Mouse (Mus musculus): ENCODE data around the gene Myh7. TPM values are rescaled to one million over a fixed set of nuclear protein-coding genes. Genes with fewer than 3 reads are reported as not detected.
"Not testable (repeated sequence)": the region's sequence is repeated elsewhere in the genome, so short reads cannot be mapped to it uniquely, and the experiment has no call there.

Gene Myh7
- 10 to 100 TPM; 20.1 to 22.2 TPM for total RNA-seq (2021)

DNA sequence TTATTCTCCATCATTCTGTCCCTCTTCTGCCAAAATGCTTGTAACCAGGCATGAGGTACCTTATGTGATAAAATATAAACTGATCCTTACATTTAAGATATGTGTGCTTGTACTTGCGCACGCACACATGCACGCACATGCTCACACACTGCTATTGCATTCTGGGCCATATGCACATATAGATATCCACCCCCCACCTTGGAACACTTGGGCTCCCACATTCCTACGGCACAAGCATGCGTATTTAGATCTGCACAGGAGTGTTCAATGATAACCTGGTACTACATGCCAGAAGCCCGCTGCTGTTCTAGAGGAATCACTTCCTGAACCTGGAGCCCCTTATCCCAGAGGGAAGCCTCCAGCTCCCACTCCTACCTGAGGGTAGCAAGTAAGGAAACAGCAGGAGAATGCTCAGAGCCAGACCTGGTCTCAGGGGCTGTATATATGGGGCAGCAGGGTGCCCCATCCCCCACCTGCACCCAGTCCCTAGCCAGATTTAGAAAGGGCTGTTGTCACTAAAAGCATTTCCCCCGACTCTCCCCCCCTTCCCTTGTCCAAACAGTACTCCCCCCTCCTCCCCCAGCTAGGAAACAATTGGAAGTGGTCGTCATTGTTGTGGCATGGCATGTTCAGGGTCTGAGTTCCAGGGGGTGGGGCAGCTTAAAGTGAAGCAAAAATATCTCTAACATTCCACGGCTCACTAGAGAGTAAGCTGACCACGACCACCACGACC, at the start of gene Myh7:
Myh7 (minus strand) TSS at position 491 of the 733 bp plus-strand sequence.
- no peak for DNase-seq (ENCODE audit: low spot score in 2 of 2)
- intact Hi-C loops (cut with DNase I), result loop anchor here (1.0 kb wide), 1 partner anchor 18 kb away; no protein-coding TSS in a partner anchor

DNA sequence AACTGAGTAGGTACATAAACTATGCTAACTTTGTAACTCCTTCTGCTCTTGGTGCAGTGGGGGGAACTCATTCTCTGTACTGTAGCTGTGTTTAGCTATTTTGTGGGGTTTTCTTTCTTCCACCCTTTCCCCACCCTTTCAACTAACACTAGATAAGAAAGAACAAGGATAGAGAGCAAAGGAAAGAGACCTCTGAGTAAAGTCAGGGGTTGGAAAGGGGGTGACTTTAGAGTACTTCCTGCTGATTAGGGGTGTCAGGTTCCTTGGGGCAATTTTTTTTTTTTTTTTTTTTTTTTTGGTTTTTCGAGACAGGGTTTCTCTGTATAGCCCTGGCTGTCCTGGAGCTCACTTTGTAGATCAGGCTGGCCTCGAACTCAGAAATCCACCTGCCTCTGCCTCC, 49.3 kb upstream of the Myh7 start:
- DNase-seq (ENCODE audit: low spot score in 2 of 2); intact Hi-C loops (cut with DNase I): not testable (repeated sequence)

DNA sequence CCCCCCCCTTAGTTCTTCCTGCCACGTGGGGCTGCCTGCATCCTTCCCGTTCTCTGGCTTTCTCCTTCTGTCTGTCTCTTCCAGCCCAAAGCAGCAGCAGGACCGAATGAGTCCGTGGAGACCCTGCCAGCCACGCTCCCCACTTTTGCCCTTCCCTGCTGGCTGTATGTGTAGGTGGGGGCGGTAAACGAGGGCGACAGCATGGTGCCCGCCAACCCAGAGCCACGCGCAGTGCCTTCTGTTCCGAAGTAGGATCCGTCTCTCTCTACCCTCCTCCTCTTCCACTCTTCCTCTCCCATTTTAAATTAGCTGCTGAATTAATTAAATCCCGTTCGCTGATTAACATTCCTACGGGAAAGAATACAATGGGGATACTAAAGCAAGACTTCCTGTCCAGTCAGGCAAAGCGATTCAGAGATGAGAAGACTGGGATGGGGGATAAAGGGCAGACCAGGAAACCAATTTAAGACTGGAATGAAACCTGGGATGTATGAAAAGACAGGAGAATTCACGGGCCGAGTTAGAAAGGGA, 38.3 kb upstream of the Myh7 start:
- DNase-seq (ENCODE audit: low spot score in 2 of 2), result no peak
- intact Hi-C loops (cut with DNase I), result no loop called here

DNA sequence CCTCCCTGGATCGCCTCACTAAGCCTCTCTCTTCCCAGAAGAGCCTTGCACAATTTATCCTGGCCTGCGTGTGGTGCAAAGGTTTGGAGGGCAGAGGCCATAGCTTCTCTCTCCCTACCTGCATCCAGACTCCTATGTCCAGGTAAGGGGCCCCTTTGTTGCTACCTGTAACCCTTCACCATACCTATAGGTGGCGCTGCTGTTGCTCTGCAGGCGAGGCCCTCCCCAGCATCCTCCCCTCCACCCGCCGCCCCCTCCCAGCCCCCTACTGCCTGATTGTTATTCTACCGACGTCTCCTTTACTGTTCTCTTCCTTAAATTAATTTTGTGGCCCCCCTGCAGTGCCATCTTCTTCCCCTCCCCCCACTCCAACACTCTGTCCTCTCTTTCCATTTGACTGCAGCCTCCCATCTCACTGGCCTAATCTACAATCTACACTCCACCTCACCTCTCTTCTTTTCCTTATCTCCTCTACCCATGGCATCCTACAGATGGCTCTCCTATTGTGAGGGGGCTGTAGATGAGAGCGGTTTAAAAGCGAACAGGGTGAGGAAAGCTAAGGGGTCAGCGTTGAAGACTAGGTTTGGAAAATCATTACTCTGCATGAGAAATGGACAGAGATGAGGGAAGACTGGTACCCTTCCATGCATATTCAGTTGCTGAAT, 34.7 kb upstream of the Myh7 start:
- intact Hi-C loops (cut with DNase I), result loop anchor here (5.0 kb wide), 1 partner anchor 33 kb away; no protein-coding TSS in a partner anchor
- DNase-seq (ENCODE audit: low spot score in 2 of 2), result no peak

DNA sequence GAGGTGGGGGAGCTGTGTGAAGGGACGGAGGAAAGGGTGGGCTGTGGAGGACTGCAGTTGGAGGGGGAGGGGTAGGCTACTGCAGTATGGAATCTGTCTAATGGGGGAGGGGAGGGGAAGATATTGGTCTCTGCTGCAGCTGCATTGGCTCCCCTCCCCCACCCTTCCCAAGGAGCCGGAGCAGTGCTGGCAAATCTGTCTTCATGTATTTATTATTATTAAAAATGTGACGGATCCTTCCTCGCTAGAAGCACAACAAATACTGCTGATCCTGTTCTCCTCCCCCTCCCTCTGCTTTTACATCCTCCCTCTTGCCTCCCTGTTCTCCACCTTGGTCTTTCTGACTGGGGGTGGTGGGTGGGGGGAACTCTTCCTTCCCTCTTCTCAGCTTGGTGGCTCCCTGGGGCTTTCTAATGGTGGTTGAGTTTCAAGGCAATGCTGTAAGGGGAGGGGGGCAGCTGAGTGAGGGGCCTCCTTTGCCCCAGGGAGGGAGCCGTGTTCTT, 34.0 kb upstream of the Myh7 start:
- intact Hi-C loops (cut with DNase I), result loop anchor here (5.0 kb wide), 1 partner anchor 34 kb away; no protein-coding TSS in a partner anchor
- DNase-seq (ENCODE audit: low spot score in 2 of 2), result no peak

DNA sequence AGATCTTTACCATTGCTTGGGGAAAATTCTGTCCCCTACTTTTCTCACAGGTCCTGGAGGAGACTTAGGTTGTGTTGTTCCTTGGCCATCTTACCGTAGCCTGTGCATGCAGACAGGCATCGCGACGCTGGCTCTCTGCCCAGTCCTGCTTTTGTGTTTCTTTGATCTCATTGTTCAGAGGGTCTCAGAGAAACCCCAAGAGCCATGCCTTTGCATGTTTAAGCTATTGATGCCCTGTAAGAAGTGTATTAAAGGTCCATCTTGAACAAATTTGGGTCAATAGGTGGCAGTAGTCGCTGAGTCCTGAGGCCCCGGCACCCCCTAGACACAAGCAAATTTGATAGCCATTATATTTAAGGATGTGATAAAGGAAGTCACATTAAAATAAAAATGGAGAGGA, 33.2 kb upstream of the Myh7 start:
- intact Hi-C loops (cut with DNase I), result loop anchor here (5.0 kb wide), 1 partner anchor 35 kb away; no protein-coding TSS in a partner anchor
- no peak for DNase-seq (ENCODE audit: low spot score in 2 of 2)

DNA sequence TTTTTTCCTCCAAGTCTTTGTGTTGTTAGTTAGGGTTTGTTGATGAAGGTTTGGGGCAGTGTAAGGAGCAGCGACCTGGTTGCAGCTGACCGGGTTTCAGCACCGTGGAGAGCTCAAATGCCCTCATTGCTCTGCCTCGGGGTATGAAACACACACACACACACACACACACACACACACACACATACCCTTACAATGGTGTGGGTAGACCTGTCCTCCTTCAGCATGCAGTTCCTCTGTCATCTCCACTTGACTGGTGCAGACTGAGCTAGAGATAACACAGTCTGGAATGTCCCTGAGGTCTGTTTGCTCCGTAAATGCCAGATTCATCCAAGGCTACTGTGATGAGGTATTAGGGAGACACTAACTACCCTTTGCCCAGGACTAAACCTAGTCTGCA, 32.8 kb upstream of the Myh7 start:
- intact Hi-C loops (cut with DNase I), result loop anchor here (5.0 kb wide), 1 partner anchor 35 kb away; no protein-coding TSS in a partner anchor
- DNase-seq (ENCODE audit: low spot score in 2 of 2), result no peak

DNA sequence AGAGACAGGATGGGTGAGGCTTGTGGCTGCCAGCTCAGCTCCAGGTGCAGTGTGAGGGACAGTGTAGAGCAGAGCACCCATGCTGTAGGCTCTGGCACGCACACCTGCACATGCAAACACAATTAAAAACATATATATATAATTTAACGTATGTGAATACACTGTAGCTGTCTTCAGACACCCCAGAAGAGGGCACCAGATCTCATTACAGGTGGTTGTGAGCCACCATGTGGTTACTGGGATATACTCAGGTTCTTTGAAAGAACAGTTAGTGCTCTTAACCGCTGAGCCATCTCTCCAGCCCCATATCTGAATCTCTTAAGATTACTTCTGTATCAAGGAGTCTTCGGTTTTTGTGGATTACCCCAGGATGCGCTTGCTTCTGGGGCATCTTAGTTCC, 31.1 kb upstream of the Myh7 start:
- DNase-seq (ENCODE audit: low spot score in 2 of 2), result no peak
- intact Hi-C loops (cut with DNase I), result loop anchor here (2.0 to 5.0 kb wide), 2 partner anchors 37 to 53 kb away; no protein-coding TSS in a partner anchor

DNA sequence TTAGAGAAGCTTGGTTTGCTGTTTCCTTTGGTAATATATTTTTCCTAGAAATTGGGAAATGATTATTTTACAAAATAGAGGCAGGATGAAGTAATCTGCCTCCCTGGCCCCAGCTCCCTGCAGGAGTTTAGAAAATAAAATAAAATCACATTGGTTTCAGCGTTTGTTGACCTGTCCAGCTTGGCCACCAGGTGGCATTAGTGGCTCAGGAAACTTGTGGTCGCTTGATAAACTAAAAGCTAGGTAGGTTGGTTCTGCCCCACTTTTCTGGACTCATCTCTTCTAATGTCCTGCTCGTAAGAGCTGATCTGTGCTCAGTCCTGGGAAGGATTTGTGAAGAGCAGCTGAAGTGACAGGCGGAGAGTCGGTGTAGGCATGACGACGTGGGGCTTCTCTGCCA, 29.8 kb upstream of the Myh7 start:
- intact Hi-C loops (cut with DNase I), result loop anchor here (1.0 to 2.0 kb wide), 2 partner anchors 55 to 77 kb away; no protein-coding TSS in a partner anchor
- DNase-seq (ENCODE audit: low spot score in 2 of 2), result peak; percentile 49 to 53

DNA sequence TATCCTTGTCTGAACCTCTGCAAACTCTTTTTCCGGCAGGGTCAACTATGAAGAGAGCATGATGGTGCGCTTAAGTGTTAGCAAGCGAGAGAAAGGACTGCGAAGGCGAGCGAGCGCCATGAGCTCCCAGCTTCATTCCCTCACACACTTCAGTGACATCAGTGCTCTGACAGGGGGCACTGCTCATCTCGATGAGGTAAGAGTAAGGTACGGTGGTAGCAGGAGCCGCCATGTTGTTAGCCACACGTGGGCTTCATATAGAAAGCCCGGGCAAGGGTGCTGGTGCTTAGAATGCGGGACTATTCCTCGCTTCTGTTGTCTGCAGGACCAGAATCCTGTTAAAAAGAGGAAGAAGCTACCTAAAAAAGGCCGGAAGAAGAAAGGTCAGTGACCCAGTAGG, 28.6 kb upstream of the Myh7 start:
- DNase-seq (ENCODE audit: low spot score in 2 of 2), result no peak
- intact Hi-C loops (cut with DNase I), result no loop called here

DNA sequence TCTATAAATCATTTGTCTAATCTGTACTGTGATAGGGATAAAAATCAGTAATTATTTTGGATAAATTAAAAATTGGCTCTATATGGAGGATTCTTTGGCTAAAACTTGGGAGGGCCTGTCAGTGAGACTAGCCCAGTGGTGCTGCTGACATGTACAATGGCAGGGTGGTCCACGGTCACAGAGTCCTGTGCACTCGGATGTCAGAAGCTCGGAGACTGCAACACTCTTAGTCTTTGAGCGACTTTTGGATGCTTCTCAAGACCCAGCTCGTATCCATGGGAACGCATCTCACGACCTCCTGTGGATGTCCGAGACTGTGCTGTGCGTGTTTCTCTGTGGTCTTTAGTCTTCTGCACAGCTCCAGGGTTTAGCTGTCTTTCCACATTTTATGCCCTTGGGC, 26.0 kb upstream of the Myh7 start:
- intact Hi-C loops (cut with DNase I), result no loop called here
- no peak for DNase-seq (ENCODE audit: low spot score in 2 of 2)

DNA sequence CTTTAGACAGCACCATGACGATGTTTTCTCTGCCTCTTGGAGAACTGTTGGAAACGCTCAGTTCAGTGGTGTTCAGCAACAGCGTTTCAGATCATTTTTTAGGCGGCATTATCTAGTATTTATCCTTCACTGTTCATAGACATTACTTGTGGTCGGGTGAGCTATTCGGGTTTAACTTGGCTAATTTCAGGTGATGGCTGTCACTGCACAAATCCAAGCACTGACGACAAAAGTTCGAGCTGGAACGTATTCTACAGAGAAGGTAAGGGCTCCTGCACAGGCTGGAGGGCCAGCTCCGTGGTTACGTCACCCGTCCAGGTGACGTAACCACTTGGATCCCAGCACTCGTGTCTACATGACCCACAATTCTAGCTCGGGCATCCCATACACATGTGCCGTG, 22.4 kb upstream of the Myh7 start:
- intact Hi-C loops (cut with DNase I), result loop anchor here (10.0 kb wide), 1 partner anchor 302 kb away; the partner anchor contains the start of gene Cebpe
- no peak for DNase-seq (ENCODE audit: low spot score in 2 of 2)

DNA sequence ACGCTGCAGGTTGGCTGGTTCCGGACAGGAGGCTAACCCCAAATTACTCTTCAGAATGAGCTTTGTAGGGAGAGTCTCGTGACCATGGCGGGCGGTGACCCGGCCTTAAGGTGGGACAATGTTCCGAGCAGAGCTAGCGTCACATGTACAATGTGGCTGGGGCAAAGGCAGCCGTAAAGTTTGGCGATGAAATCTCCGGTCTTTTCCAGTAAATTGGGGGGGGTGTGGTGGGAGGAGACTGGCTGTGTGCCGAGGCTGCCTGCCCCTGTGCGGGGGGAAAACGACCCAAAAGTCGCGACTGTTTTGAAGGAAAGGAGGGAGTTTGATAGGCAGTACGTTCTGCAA, 21.3 kb upstream of the Myh7 start:
- DNase-seq (ENCODE audit: low spot score in 2 of 2), result no peak
- intact Hi-C loops (cut with DNase I), result loop anchor here (1.0 to 10.0 kb wide), 3 partner anchors 102 to 301 kb away; partner anchors contain the start of genes Cebpe and Slc22a17

DNA sequence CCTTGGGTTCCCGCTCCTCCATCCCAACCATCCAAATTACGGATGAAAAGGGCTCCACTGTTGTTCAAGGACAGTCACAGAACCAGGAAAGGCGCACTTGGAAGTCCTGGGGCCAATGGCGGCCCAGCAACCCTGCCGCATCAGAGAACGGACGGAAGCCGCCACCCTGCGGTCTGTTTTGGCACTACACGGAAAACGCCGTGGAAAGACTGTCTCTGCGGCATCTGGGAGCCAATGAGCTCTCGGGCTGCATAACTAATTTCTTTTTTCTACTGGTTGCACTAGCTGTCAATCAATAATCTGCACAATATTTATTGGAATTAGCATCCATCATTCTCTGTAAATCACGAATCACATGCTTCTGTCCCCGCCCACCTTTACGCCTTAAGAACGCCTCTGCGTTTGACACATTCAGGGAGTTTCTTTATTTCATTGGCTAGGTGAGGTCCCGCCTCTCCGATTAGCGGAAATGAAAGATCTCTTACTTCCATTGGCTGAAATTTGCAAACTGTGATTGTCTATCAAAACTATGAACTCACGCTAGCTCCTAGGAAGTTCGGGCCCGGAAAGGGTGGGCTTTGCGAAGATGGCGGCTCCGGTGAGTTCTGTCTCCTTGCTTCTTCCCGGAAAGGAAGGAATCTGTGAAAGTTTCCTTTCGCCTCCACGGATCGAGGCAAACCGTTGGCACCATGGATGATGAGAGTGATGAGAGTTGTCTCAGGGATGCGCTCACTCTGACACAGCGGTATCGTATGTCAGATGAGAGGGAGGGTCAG, 20.8 kb upstream of the Myh7 start, which contains the start of gene Ngdn:
Ngdn (plus strand) TSS at position 464 of the 776 bp plus-strand sequence.
- intact Hi-C loops (cut with DNase I), result loop anchor here (1.0 to 10.0 kb wide), 4 partner anchors 102 to 300 kb away; partner anchors contain the start of genes Cebpe and Slc22a17
- peak; percentile 98 to 99 for DNase-seq (ENCODE audit: low spot score in 2 of 2)

DNA sequence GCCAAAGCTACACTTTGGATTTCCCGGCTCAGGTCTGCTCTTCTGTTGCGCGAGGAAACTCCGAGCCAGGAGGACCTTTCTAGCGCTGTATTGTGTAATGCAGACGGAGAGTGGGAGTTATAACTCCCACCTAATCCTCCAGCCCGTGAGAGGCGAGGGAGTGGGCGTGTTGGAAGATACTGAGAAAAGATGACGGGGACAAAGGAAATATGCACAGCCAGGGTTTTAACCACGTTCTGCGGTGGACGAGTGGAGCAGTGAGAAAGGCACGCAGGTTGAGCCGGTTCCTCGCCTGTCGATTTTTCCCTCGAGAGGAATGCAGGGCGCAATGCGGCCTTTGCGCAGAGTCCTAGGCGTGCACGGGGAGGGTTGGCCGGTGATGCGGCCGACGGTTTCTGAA, 20.2 kb upstream of the Myh7 start:
- intact Hi-C loops (cut with DNase I), result loop anchor here (5.0 to 10.0 kb wide), 2 partner anchors 172 to 300 kb away; partner anchors contain the start of gene Cebpe

DNA sequence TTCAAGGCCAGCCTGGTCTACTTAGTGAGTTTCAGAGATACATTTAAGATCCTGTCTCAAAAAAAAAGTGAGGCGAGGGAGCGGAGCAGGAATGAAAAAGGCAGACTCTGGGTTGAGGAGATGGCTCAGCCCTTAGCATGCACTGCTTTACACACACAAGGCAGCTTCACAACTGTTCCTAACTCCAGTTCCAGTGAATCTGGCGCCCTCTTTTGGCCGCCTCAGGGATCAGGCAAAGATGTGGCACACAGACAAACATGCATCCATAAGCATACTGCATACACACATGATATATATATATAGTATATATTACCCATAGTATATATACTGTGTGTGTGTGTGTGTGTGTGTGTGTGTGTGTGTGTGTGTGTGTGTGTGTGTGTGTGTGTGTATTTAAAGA, 16.7 kb upstream of the Myh7 start:
- intact Hi-C loops (cut with DNase I), result loop anchor here (5.0 to 10.0 kb wide), 2 partner anchors 169 to 296 kb away; partner anchors contain the start of gene Cebpe
- no peak for DNase-seq (ENCODE audit: low spot score in 2 of 2)

More for the DNA sequence above, 20.2 kb upstream of the Myh7 start:
- DNase-seq (ENCODE audit: low spot score in 2 of 2), result no peak

DNA sequence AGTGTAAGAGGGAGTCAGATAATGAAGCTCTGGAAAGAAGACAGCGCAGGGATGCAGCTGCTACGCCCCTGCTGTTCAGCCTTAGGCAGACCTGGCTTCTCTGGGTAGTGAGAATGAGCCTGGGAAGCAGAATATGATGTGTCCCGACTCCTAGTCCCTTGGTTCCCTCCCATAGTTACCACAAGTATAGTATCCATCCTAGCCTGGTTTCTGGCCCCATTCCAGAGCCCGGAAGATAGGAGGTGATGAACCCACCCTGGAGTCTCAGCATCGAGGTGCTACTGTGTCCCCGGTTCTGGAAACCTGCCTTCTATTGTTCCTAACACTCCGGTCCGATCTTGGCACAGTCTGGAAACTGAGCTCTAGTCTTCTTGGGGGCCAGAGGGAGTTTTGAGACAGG, 14.0 kb upstream of the Myh7 start:
- intact Hi-C loops (cut with DNase I), result no loop called here
- DNase-seq (ENCODE audit: low spot score in 2 of 2), result no peak

DNA sequence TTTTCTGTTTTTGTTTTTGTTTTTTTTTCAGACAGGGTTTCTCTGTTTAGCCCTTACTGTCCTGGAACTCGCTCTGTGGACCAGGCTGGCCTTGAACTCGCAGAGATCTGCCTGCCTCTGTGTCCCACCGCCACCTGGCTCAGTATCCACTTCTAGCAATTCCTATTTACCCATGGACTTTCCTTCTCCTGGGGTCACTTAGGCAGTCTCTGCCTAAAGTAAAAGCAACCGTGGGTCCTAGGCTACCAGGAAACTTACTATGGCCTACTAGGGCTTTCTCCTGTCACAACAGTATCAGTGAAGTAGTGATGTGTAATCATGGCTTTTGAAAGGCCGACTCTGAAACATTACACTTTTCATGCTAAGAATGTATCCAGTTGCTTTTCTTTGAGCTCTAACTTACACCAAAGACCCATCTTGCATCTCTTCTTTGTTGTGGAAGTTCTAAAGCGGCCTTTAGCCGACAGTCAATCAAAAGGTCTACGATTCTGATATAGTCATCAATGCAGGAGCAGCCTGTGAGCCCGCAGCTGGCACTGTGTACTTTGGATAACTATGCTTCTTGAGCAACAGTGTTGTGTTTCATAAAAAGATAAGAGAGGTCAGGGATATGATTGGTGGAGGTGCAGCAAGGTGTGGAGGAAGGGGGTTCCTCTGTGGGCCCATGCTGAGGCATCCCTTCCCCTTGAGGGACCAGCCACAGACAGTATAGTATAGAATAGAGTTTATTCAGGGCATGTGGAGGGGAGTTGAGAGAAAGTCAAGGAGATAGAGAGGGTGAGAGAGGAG, 12.9 kb upstream of the Myh7 start:
- no peak for DNase-seq (ENCODE audit: low spot score in 2 of 2)
- intact Hi-C loops (cut with DNase I), result no loop called here
